Mouse (Mus musculus): ENCODE measurements around the gene Trf. TPM values are rescaled to one million over a fixed set of nuclear protein-coding genes. Genes with fewer than 3 reads are reported as not detected.

Gene Trf
- total RNA-seq (2023) = 10 to 100 TPM; 96.1 to 98.7 TPM

DNA sequence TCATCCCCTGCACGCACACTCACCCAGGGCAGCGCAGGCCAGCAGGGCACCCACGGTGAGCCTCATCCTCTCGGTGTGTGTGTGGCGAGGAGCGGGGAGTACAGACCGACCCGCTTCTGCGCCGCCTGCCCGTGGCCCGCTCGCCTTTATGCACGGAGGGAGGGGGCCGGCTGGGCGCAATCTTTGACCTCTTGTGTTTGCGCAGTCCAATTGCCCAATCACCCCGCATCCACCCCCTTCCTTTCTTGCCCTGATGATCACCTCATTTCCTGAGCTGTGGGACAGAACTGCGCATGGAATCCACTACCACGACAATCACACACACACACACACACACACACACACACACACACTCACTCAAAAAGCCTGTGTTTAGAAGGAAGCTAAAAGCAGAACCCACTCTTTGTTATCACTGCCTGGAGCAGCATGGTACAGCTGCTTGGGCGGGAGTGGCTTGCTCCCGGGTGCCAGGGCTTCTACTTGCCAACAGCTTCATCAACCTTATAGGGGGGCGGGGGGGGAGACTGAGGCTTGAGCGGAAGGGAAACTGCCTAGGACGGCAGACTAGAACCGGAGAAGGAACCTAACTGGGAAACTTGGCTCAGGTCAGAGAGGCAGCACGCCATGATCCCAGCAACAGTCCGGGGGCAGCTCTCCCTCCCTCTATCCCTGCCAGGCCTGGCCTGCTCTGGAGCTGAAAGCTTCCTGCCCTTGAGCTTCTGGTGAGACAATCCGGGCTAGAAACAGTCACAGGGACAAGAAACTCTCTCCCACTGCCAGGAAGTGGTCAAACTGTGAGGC is at the start of gene Trf, which contains the start of gene Gm20425:
Trf (minus strand) TSS at position 294 of the 801 bp plus-strand sequence.
Gm20425 (minus strand) TSS at position 157 of the 801 bp plus-strand sequence.

DNA sequence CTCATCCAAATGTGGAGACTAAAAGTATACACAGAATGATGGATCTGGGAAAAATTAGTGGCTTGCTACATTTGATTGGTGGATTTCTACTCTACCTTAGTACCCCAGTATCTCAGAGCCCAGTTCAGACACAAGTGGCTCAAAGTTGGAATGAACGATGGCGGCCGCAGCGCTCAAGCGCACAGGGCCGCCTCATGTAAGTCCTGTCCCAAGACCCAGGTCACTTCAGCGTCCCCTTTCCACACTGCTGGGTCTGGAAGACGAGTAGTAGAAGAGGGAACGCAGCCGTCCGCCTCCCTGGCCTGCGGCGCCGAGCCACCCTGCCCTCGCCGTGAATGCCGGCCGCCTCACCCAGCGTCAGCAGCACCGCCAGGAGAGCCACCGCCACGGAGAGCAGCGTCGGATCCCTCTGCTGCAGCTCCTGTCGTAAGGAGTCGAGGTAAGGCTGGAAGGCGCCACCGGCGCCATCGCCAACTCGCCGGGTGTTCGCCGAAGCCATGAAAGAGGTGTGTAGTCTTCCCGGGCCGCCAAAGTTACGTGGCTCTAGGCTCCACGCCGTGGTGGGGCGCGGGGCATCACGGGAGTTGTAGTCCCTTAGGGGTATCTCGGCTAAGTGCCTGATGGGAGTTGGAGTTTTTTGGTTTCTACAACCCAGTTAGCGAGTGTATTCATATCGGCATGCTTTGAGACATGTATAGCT is 28.5 kb downstream of the Trf start, which contains the start of gene Srprb:
Srprb (minus strand) TSS at position 577 of the 700 bp plus-strand sequence.

Other genes with a start within 250 kb of the Trf start
- gene Slco2a1, start 241.7 kb downstream of the Trf start, total RNA-seq (2023) = not detected
- under 1 TPM in 1 of 2 experiments, not detected in 1; 0.07 TPM for gene Rab6b, start 118.7 kb downstream of the Trf start, total RNA-seq (2023)
- 1 to 10 TPM; 7.3 to 8.7 TPM for gene Srprb, start 28.3 kb downstream of the Trf start, total RNA-seq (2023)
- gene Gm20425, start 137 bp downstream of the Trf start, total RNA-seq (2023) = 1 to 10 TPM; 1.8 to 6.0 TPM
- 1 to 10 TPM; 2.0 to 4.9 TPM for gene 1300017J02Rik, start 74.6 kb upstream of the Trf start, total RNA-seq (2023)
- 10 to 100 TPM; 81.9 to 84.5 TPM for gene Topbp1, start 74.8 kb upstream of the Trf start, total RNA-seq (2023)
- 10 to 100 TPM; 78.9 to 80.9 TPM for gene Cdv3, start 135.4 kb upstream of the Trf start, total RNA-seq (2023)
- gene Bfsp2, start 250.0 kb upstream of the Trf start, total RNA-seq (2023) = 1 to 10 TPM in 1 of 2 experiments, not detected in 1; 1.6 TPM

Data from neutrophil, adult 83 days (primary cell).